Mouse (Mus musculus) right cerebral cortex, postnatal 14 days (tissue): ENCODE measurements around the gene Max.

ENCODE experiments used
- DNase-seq: peaks from one replicate; pipeline ENCODE4 v3.0.0; 2022

Max gene

GRCm38 (mm10) chr12:76961932-76962891 lies at the start of gene Max:
Max (minus strand) TSS chr12:76962201.
- DNase-seq = peak; percentile 99

GRCm38 (mm10) chr12:77011092-77011720 lies 49.2 kb upstream of the Max start:
- DNase-seq = no peak

GRCm38 (mm10) chr12:77009202-77010030 lies 47.4 kb upstream of the Max start:
- peak; percentile 24 for DNase-seq

GRCm38 (mm10) chr12:77004893-77005292 lies 42.9 kb upstream of the Max start:
- DNase-seq = no peak

- DNase-seq = no peak
These were observed 40.7 kb upstream of the Max start for GRCm38 (mm10) chr12:77002551-77003228.

GRCm38 (mm10) chr12:77001312-77001711 lies 39.3 kb upstream of the Max start:
- DNase-seq = no peak

- no peak for DNase-seq
These were observed 38.8 kb upstream of the Max start for GRCm38 (mm10) chr12:77000705-77001284.

- peak; percentile 53 for DNase-seq
These were observed 38.2 kb upstream of the Max start for GRCm38 (mm10) chr12:77000096-77000704.

- no peak for DNase-seq
These were observed 32.8 kb upstream of the Max start for GRCm38 (mm10) chr12:76994766-76995165.

GRCm38 (mm10) chr12:76992891-76993529 lies 31.0 kb upstream of the Max start:
- peak; percentile 56 for DNase-seq

GRCm38 (mm10) chr12:76982818-76983471 lies 20.9 kb upstream of the Max start:
- DNase-seq = no peak

- no peak for DNase-seq
These were observed 17.5 kb upstream of the Max start for GRCm38 (mm10) chr12:76979530-76979929.

- no peak for DNase-seq
These were observed 10.7 kb upstream of the Max start for GRCm38 (mm10) chr12:76972669-76973068.

GRCm38 (mm10) chr12:76972241-76972640 lies 10.2 kb upstream of the Max start:
- no peak for DNase-seq

- DNase-seq = no peak
These were observed 9.7 kb upstream of the Max start for GRCm38 (mm10) chr12:76971642-76972221.

GRCm38 (mm10) chr12:76965876-76966275 lies 3.9 kb upstream of the Max start:
- no peak for DNase-seq

GRCm38 (mm10) chr12:76965089-76965488 lies 3.1 kb upstream of the Max start:
- no peak for DNase-seq

- no peak for DNase-seq
These were observed 709 bp downstream of the Max start for GRCm38 (mm10) chr12:76961052-76961931.

- no peak for DNase-seq
These were observed 4.3 kb downstream of the Max start for GRCm38 (mm10) chr12:76957688-76958087.
